25 mouse cellular contexts compared by ENCODE assay signal in the genomic region with DNA sequence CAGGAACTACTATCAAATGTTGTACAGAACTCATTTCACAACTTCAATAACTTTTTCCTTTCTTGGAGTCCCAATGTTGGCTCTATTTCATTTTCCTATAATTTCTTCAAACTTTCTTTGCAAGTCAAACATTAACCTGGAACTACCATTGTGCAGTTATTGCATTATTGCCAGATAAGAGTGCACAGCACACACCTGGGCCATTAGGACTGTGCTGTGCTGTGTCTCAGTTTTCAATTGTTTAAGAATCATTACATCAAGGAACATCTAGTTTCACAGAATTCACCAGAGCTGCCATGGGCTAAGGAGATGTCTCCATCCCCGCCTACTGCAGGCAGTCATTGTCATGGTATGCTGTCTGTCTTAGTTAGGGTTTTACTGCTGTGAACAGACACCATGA.
"Had no signal": no experiment of that assay in that cellular context is flagged by ENCODE, and none has a peak within 500 bp of the region (broad histone marks: within the 10 kb centered on the region; RNA-seq: fewer than 3 reads in every experiment).

No protein-coding gene starts in this region.

- H3K4me3 ChIP-seq: heart, adult 2 months; hindbrain, embryonic 10.5 days; hindbrain, embryonic 12.5 days; kidney, embryonic 15.5 days; limb, embryonic 13.5 days; limb, embryonic 15.5 days; liver, embryonic 12.5 days had no signal

- ATAC-seq: forebrain, postnatal 0 days; hindbrain, embryonic 16.5 days; inflammation-experienced regulatory T-cells, adult 6 months; liver, embryonic 12.5 days had no signal

- DNase-seq: forebrain, postnatal 0 days; gastrocnemius, postnatal 14 days; heart, adult 2 months; heart, postnatal 10 days; heart, postnatal 4 days; kidney, adult 11 months; kidney, adult 2 months; kidney, adult 9 months; kidney, postnatal 14 days; kidney, postnatal 36 days; layer of hippocampus, adult 9-11 months; layer of hippocampus, postnatal 36 days; left cerebral cortex, postnatal 4 days had no signal

- H3K4me1 ChIP-seq: hindbrain, embryonic 10.5 days; hindbrain, embryonic 12.5 days; kidney, embryonic 15.5 days; limb, embryonic 13.5 days; limb, embryonic 15.5 days; liver, embryonic 12.5 days had no signal

- H3K9me3 ChIP-seq: hindbrain, embryonic 10.5 days; hindbrain, embryonic 12.5 days; kidney, embryonic 15.5 days; limb, embryonic 13.5 days; limb, embryonic 15.5 days; liver, embryonic 12.5 days had no signal

- H3K27me3 ChIP-seq: hindbrain, embryonic 12.5 days; kidney, embryonic 15.5 days; limb, embryonic 13.5 days; limb, embryonic 15.5 days; liver, embryonic 12.5 days had no signal

- H3K9ac ChIP-seq: forebrain, postnatal 0 days; hindbrain, embryonic 12.5 days; hindbrain, embryonic 14.5 days; kidney, embryonic 15.5 days; limb, embryonic 13.5 days; limb, embryonic 15.5 days; liver, embryonic 12.5 days; liver, embryonic 14.5 days had no signal

- H3K27ac ChIP-seq: heart, adult 2 months; hindbrain, embryonic 10.5 days; hindbrain, embryonic 12.5 days; hindbrain, embryonic 14.5 days; kidney, embryonic 15.5 days; kidney, postnatal 0 days; limb, embryonic 13.5 days; limb, embryonic 15.5 days; liver, embryonic 12.5 days; liver, embryonic 14.5 days had no signal

- H3K36me3 ChIP-seq: hindbrain, embryonic 10.5 days; hindbrain, embryonic 12.5 days; kidney, embryonic 15.5 days; limb, embryonic 13.5 days; limb, embryonic 15.5 days; liver, embryonic 12.5 days had no signal

- H3K4me2 ChIP-seq: heart, embryonic 11.5 days; hindbrain, embryonic 12.5 days; hindbrain, embryonic 14.5 days; kidney, embryonic 15.5 days; limb, embryonic 13.5 days; limb, embryonic 15.5 days; liver, embryonic 12.5 days had no signal
